Mouse (Mus musculus) cerebellum, adult 2 months (tissue): ENCODE results near the gene Hoxa13.

Source experiments
- CTCF ChIP-seq: fragments of 200-500 bp; IDR thresholded peaks from 2 replicates; pipeline ENCODE4 v1.5.1; 2011; ENCODE audit warnings: low read depth, mild to moderate bottlenecking, control low read depth, low read length, moderate library complexity, borderline replicate concordance; ENCODE audit not compliant: insufficient read depth
- POLR2A ChIP-seq: fragments of 200-500 bp; IDR thresholded peaks from 2 replicates; pipeline ENCODE4 v1.6.1; 2011; ENCODE audit warnings: low read length, control low read depth, borderline replicate concordance; ENCODE audit not compliant: insufficient read depth

GRCm38 (mm10) chr6:52244471-52245039 lies 16.1 kb downstream of the Hoxa13 start:
- TF ChIP-seq CTCF (no peak), POLR2A (no peak)
